Mouse (Mus musculus) layer of hippocampus, postnatal 10 days (tissue): ENCODE data around the gene Slc4a1ap. TPM values are rescaled to one million over a fixed set of nuclear protein-coding genes. Genes with fewer than 3 reads are reported as not detected.

ENCODE experiments used
- DNase-seq, 2 experiments: peaks; one replicate each; pipeline ENCODE4 v3.0.0; 2021; ENCODE audit warnings: low spot score in 2 of 2
- total RNA-seq, 2 experiments: library from RNA; stranded (reverse); gene quantifications; 2 replicates each; pipeline ENCODE4 v1.2.3; 2021

Slc4a1ap gene
- total RNA-seq, 2 experiments from 2014 or later: 52.5 to 52.9 TPM

DNA sequence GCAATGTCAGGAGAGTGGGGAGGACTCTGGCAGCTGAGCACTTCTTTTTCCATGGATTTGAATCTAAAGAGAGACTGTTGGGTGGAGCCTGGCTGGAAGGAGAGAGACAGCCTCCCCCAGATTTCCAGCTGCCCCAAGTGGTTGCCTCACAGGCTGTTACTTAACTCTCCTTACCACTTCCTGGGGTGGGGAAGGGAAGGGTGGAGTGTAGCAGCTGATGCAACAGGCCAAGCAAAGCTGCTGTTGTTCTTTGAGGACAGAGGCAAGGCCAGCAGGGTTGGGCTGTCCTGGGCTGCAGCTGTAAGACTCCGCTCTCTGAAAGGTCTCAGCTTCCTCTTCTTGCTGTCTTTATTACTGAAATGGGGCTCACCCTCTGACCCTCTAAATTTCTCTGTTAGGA lies 75.6 kb downstream of the Slc4a1ap start:
- no peak for DNase-seq

DNA sequence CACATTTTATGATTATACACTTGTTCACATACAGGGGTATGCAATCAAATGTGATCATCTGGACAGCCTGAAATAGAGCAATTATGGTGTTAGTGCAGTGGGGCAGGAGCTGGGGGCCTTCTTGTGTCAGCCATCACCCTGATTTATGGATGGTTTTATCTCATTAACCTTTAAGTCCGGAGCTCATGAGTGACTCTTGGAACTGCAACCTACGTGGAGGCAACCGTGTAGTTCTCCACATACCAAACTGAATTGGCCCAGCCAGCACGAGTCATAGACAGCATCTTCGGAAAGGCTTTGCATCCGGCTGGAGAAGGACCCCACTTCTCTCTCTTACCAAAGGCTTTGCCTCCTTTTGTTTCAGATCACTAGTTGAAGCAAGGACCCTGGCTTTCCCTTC lies 77.0 kb downstream of the Slc4a1ap start:
- no peak for DNase-seq

DNA sequence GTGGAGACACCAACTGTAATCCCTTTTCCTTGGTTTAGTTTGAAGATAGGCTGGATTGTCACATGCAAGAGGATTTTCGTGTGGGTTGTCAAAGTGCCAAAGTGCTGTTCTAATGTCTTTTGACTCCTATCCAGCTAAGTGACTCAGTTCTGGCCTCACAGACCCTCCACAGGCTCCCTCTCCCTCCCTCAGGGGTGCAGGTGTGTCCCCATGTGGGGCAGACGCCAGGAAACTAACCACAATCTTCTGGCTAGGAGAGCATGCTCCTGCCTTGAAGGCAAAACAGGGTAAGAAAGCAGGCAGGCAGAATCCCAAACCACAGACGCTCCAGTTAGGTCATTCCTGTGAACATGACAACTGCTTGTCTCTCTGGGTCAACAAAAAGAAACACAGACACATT lies 79.4 kb downstream of the Slc4a1ap start:
- DNase-seq: no peak

Other genes with a start within 250 kb of the Slc4a1ap start
- gene Ift172, start 235.9 kb upstream of the Slc4a1ap start, total RNA-seq: 10 to 100 TPM; 68.7 to 70.3 TPM
- 100 to 1,000 TPM; 164 to 185 TPM for gene Fndc4, start 230.9 kb upstream of the Slc4a1ap start, total RNA-seq
- under 1 TPM; 0.09 to 0.25 TPM for gene Gckr, start 229.6 kb upstream of the Slc4a1ap start, total RNA-seq
- gene Zfp512, start 74.6 kb upstream of the Slc4a1ap start, total RNA-seq: 10 to 100 TPM; 51.5 to 55.8 TPM
- under 1 TPM; 0.16 to 0.37 TPM for gene 4930548H24Rik, start 41.3 kb upstream of the Slc4a1ap start, total RNA-seq
- 10 to 100 TPM; 34.9 to 37.5 TPM for gene Gpn1, start 32.3 kb upstream of the Slc4a1ap start, total RNA-seq
- gene Supt7l, start 812 bp downstream of the Slc4a1ap start, total RNA-seq: 10 to 100 TPM; 16.5 to 16.6 TPM
- 100 to 1,000 TPM; 135 to 151 TPM for gene Mrpl33, start 69.9 kb downstream of the Slc4a1ap start, total RNA-seq
- gene Rbks, start 170.6 kb downstream of the Slc4a1ap start, total RNA-seq: 1 to 10 TPM; 2.7 TPM
- 10 to 100 TPM; 39.5 to 41.2 TPM for gene Babam2, start 170.7 kb downstream of the Slc4a1ap start, total RNA-seq